ENCODE assay signal across 24 mouse cellular contexts in the genomic region with DNA sequence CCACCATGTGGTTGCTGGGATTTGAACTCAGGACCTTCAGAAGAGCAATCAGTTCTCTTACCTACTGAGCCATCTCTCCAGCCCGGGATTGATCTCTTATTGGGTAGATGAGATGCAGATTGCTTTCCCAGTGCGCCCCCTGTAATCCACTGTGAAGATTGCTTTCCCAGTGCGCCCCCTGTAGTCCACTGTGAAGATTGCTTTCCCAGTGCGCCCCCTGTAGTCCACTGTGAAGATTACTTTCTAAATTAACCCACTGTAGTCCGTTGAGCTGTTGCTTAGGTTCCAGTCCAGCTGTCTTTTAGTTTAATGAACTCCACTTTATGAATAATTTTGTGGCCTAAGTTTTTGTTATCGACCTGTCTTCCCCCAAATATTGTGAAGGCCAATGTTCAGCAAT. TPM values are rescaled to one million over a fixed set of nuclear protein-coding genes. Genes with fewer than 3 reads are reported as not detected.
DNase-seq lines count a peak whose midpoint lies in the region; ATAC-seq and TF ChIP-seq lines count a peak whose summit lies in the region.
"Had no signal": no experiment of that assay in that cellular context is flagged by ENCODE, and none has a peak within 500 bp of the region (broad histone marks: within the 10 kb centered on the region; RNA-seq: fewer than 3 reads in every experiment).

No protein-coding gene starts in this region.

- peak; percentile 61 for ATAC-seq in megakaryocyte progenitor cell, adult 5-6 weeks (replicated peaks; ENCODE audit: poor library complexity)
- ATAC-seq: CD4-positive, CD25-positive, alpha-beta regulatory T cell, adult 4 months; forebrain, embryonic 14.5 days; inflammation-experienced regulatory T-cells, adult 6 months; midbrain, embryonic 15.5 days had no signal

- DNase-seq in gastrocnemius, adult 2 months, result no peak
- no peak for DNase-seq in gastrocnemius, adult 18-20 months (ENCODE audit: low spot score)
- DNase-seq in left cerebral cortex, adult 2 months (ENCODE audit: extremely low spot score in 1 of 2, low spot score in 2 of 2), result no peak
- no peak for DNase-seq in left cerebral cortex, postnatal 14 days (ENCODE audit: low spot score in 2 of 2)
- peak; percentile 39 to 52 for DNase-seq in B cell, adult 2 months
- no peak for DNase-seq in urinary bladder, postnatal 4 days (ENCODE audit: low spot score in 2 of 2)
- DNase-seq: adrenal gland, adult 2 months; cerebellum, adult 18-20 months; cerebellum, postnatal 14 days; embryo, embryonic 11 days; gastrocnemius, postnatal 25 days; kidney, adult 9 months; kidney, postnatal 25 days; right cerebral cortex, postnatal 4 days; thymus, adult 18-20 months; thymus, postnatal 36 days had no signal

- intact Hi-C loops in gastrocnemius, adult 2 months (cut with DNase I), result no loop called here
- intact Hi-C loops in left cerebral cortex, adult 2 months (cut with DNase I), result no loop called here
- intact Hi-C loops in left cerebral cortex, postnatal 14 days (cut with DNase I), result no loop called here

- peak; percentile 17; the same call in 1 of the 2 replicates for TF ChIP-seq CTCF in gastrocnemius, adult 2 months (IDR thresholded peaks at IDR 0.05)
- TF ChIP-seq CTCF in left cerebral cortex, adult 2 months (IDR thresholded peaks at IDR 0.05), result peak; percentile 31

- no peak overlapping the region for H3K27ac ChIP-seq in gastrocnemius, adult 2 months
- H3K27ac ChIP-seq in left cerebral cortex, adult 2 months, result no peak overlapping the region
- H3K27ac ChIP-seq: hindbrain, embryonic 12.5 days; midbrain, embryonic 15.5 days; stomach, embryonic 15.5 days had no signal

- no peak overlapping the region for H3K4me3 ChIP-seq in gastrocnemius, adult 2 months
- H3K4me3 ChIP-seq in left cerebral cortex, adult 2 months, result no peak overlapping the region
- H3K4me3 ChIP-seq: hindbrain, embryonic 12.5 days; midbrain, embryonic 15.5 days; myocyte; stomach, embryonic 15.5 days had no signal

RNA-seq across cellular contexts. Expression of a gene that starts 30.7 kb away (rescaled TPM):
- total RNA-seq in gastrocnemius, adult 2 months (2021), result 1 to 10 TPM in 1 of 2 experiments, under 1 TPM in 1; 0.74 to 1.5 TPM
- under 1 TPM; 0.50 to 0.88 TPM for total RNA-seq in gastrocnemius, adult 18-20 months (2021)
- total RNA-seq in left cerebral cortex, adult 2 months (2021), result 100 to 1,000 TPM; 181 to 211 TPM
- total RNA-seq in left cerebral cortex, postnatal 14 days (2021), result 100 to 1,000 TPM; 164 to 190 TPM
- 6.5 and 7.6 TPM in 2 replicates for total RNA-seq in megakaryocyte progenitor cell, adult 5-6 weeks (2015)
- 4.3 and 4.8 TPM in 2 replicates for total RNA-seq in megakaryocyte progenitor cell, adult 5-6 weeks (2017)

Comparison
In these comparisons a context has a peak if more than half of its experiments do, and no peak if none do; other contexts are left out.
1. DNase-seq: peak in B cell, adult 2 months (2 of 2); none in gastrocnemius, adult 2 months (single experiment), gastrocnemius, adult 18-20 months (single experiment), left cerebral cortex, adult 2 months (0 of 2), left cerebral cortex, postnatal 14 days (0 of 2) and urinary bladder, postnatal 4 days (0 of 2).
2. RNA of a gene that starts 30.7 kb away (total RNA-seq): 181 to 211 TPM in left cerebral cortex, adult 2 months and 164 to 190 TPM in left cerebral cortex, postnatal 14 days; 4.3 to 7.6 TPM in megakaryocyte progenitor cell, adult 5-6 weeks, 0.74 to 1.5 TPM in gastrocnemius, adult 2 months and 0.50 to 0.88 TPM in gastrocnemius, adult 18-20 months; every median in the first group is over 10 times any median in the second.